Mouse (Mus musculus) G1E (cell line): ENCODE data around the gene Sorcs2. TPM values are rescaled to one million over a fixed set of nuclear protein-coding genes. Genes with fewer than 3 reads are reported as not detected.

Experiments
- ATAC-seq: 2 replicates; pipeline ENCODE4 v1.8.0; 2016; ENCODE audit warnings: mild to moderate bottlenecking; ENCODE audit not compliant: insufficient number of reproducible peaks, poor library complexity, low FRiP score, severe bottlenecking; ENCODE audit errors: extremely low read depth
- DNase-seq: peaks from one replicate; pipeline ENCODE4 v3.0.0; 2012; ENCODE audit warnings: low spot score
- H3K27me3 ChIP-seq: 2 replicates; pipeline ENCODE4 v1.6.1; 2012; ENCODE audit warnings: mild to moderate bottlenecking, low read length, inconsistent platforms; ENCODE audit not compliant: insufficient read depth
- H3K36me3 ChIP-seq: replicated peaks from 2 replicates; pipeline ENCODE3; 2012; ENCODE audit warnings: mild to moderate bottlenecking, inconsistent platforms
- H3K4me1 ChIP-seq: 2 replicates; pipeline ENCODE4 v1.6.1; 2012; ENCODE audit warnings: low read depth, low read length, inconsistent platforms, mixed read lengths; ENCODE audit not compliant: insufficient read depth
- H3K4me3 ChIP-seq: 2 replicates; pipeline ENCODE4 v1.5.1; 2012; ENCODE audit warnings: low read depth, mild to moderate bottlenecking, inconsistent platforms, low read length, moderate library complexity, mixed read lengths
- H3K9me3 ChIP-seq: replicated peaks from 2 replicates; pipeline ENCODE4 v1.6.1; 2012; ENCODE audit warnings: inconsistent platforms
- CTCF ChIP-seq: IDR thresholded peaks from 2 replicates; pipeline ENCODE4 v1.5.1; 2012; ENCODE audit warnings: low read depth, low read length, inconsistent platforms, mixed read lengths
- GATA1 ChIP-seq: IDR thresholded peaks from 2 replicates; pipeline ENCODE4 v1.6.1; 2012; ENCODE audit warnings: borderline replicate concordance, low read length, inconsistent platforms, mixed read lengths
- GATA2 ChIP-seq: IDR thresholded peaks from 2 replicates; pipeline ENCODE4 v1.6.1; 2012; ENCODE audit warnings: low read depth, low read length, inconsistent platforms, borderline replicate concordance
- POLR2AphosphoS5 ChIP-seq: IDR thresholded peaks from 2 replicates; pipeline ENCODE4 v1.6.1; 2012; ENCODE audit warnings: low read depth, low read length, inconsistent platforms; ENCODE audit not compliant: insufficient replicate concordance
- TAL1 ChIP-seq: conservative IDR thresholded peaks from 2 replicates; pipeline ENCODE4 v1.6.1; 2012; ENCODE audit warnings: low read depth, low read length, inconsistent platforms, mixed read lengths
- polyA plus RNA-seq: library from polyadenylated mRNA; stranded (reverse); fragments of >175 nt; gene quantifications from 2 replicates; pipeline ENCODE4 v1.2.3, GENCODE M21; 2012
- total RNA-seq, 2 experiments: library from RNA; stranded (forward) in 1 of 2; stranded (reverse) in 1 of 2; fragments of 200-1000 nt in 1 of 2; fragments of >200 nt in 1 of 2; fragmentation: Nextera tagmentation in 1 of 2; gene quantifications; 2 replicates each; pipeline ENCODE4 v1.2.3; 2014 to 2017

The Sorcs2 gene
- total and polyA plus RNA-seq, 3 experiments: 0.04 to 0.22 TPM; not detected in 1

DNA sequence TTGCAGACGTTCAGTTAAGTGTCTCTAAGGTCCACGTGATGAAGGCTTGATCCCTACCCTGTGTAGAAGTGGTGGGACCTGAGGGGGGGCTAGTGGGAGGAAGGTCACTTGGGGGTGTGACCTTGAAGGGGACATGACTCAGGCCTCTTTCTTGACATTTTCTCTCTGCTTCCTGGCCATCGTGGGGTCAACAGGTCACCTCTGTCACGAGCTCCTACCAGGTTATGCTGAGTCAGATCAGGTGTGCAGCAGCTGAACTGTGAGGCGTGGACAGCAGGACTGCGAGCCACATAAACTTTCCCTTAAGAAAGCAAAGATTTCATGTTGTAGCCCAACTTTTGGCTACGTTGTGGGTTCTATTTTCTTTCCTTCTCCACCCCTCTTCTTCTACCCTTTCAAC lies 307.9 kb downstream of the Sorcs2 start:
- no peak overlapping the region for H3K4me3 ChIP-seq
- H3K4me1 ChIP-seq: peaks cover 18% of the 10 kb centered on the region
- DNase-seq (no peak), ATAC-seq (no peak)
- H3K9me3 ChIP-seq: no peaks in the 10 kb centered on the region
- no peaks in the 10 kb centered on the region for H3K36me3 ChIP-seq
- H3K27me3 ChIP-seq: no peaks in the 10 kb centered on the region; the same call in 1 of the 2 replicates
- TF ChIP-seq POLR2AphosphoS5 (no peak), TAL1 (no peak), GATA2 (no peak), GATA1 (no peak), CTCF (no peak)

- H3K4me3 ChIP-seq: no peak overlapping the region
- no peak for TF ChIP-seq GATA2
- TF ChIP-seq TAL1: no peak
- TF ChIP-seq GATA1: no peak
- TF ChIP-seq POLR2AphosphoS5: no peak
- TF ChIP-seq CTCF: no peak
- H3K36me3 ChIP-seq: no peaks in the 10 kb centered on the region
- H3K4me1 ChIP-seq: peaks cover 18% of the 10 kb centered on the region
- no peaks in the 10 kb centered on the region for H3K9me3 ChIP-seq
- peak; percentile 20 for DNase-seq
- peak; percentile 86 for ATAC-seq
- H3K27me3 ChIP-seq: no peaks in the 10 kb centered on the region; the same call in 1 of the 2 replicates
Measured at GRCm38 (mm10) chr5:36089243-36089642, 308.7 kb downstream of the Sorcs2 start.

- Histone ChIP-seq H3K36me3 (no peaks in the 10 kb centered on the region), H3K27me3 (no peaks in the 10 kb centered on the region), H3K4me3 (no peak overlapping the region), H3K9me3 (no peaks in the 10 kb centered on the region), H3K4me1 (peaks cover 18% of the 10 kb centered on the region)
- DNase-seq (no peak), ATAC-seq (no peak)
- no peak for TF ChIP-seq GATA1
- TF ChIP-seq CTCF: no peak
- no peak for TF ChIP-seq POLR2AphosphoS5
- TF ChIP-seq TAL1: no peak
- no peak for TF ChIP-seq GATA2
Measured at GRCm38 (mm10) chr5:36086931-36087330, 311.0 kb downstream of the Sorcs2 start.

- no peak overlapping the region for H3K4me3 ChIP-seq
- peaks cover 18% of the 10 kb centered on the region for H3K4me1 ChIP-seq
- 0 out of 2 replicates have a peak, but pooled peaks cover 2% of the 10 kb centered on the region for H3K27me3 ChIP-seq
- TF ChIP-seq GATA2 (no peak), GATA1 (no peak), POLR2AphosphoS5 (no peak), TAL1 (no peak), CTCF (no peak)
- H3K36me3 ChIP-seq: no peaks in the 10 kb centered on the region
- no peak for DNase-seq
- no peaks in the 10 kb centered on the region for H3K9me3 ChIP-seq
- ATAC-seq: no peak
Measured at GRCm38 (mm10) chr5:36085621-36086020, 312.3 kb downstream of the Sorcs2 start.

- no peak for ATAC-seq
- H3K4me3 ChIP-seq: no peak overlapping the region
Measured at GRCm38 (mm10) chr5:36083869-36084565, 313.9 kb downstream of the Sorcs2 start.

DNA sequence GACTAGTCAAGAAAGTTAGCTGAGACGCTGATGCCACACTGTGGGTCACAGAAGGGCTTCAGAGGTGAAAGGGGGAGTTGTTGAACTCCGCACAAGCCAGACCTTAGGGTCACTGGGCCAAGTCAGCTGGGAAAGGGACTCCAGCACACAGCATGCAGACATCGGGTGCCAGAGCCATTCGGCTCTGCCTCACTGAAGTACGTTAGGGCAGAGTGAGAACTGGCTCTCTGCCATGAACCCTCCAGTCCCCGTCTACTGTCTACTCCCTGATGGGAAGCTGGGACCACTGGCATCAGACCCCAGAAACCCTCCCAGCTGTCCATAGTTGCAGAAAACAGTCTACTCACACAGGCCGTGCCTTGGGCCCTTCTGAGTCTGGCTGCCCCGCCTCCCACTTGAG lies 316.9 kb downstream of the Sorcs2 start:
- no peaks in the 10 kb centered on the region for H3K9me3 ChIP-seq
- H3K4me1 ChIP-seq: no peaks in the 10 kb centered on the region
- ATAC-seq: no peak
- H3K27me3 ChIP-seq: 0 out of 2 replicates have a peak, but pooled peaks cover 2% of the 10 kb centered on the region
- no peaks in the 10 kb centered on the region for H3K36me3 ChIP-seq
- TF ChIP-seq GATA1 (no peak), CTCF (no peak), TAL1 (no peak), POLR2AphosphoS5 (no peak), GATA2 (no peak)
- no peak overlapping the region for H3K4me3 ChIP-seq
- no peak for DNase-seq

More at GRCm38 (mm10) chr5:36083869-36084565, 313.9 kb downstream of the Sorcs2 start:
- peaks cover 7% of the 10 kb centered on the region for H3K4me1 ChIP-seq
- no peaks in the 10 kb centered on the region for H3K36me3 ChIP-seq
- TF ChIP-seq TAL1 (no peak), GATA1 (no peak), POLR2AphosphoS5 (no peak), GATA2 (no peak), CTCF (no peak)
- DNase-seq: no peak
- H3K9me3 ChIP-seq: no peaks in the 10 kb centered on the region
- H3K27me3 ChIP-seq: 0 out of 2 replicates have a peak, but pooled peaks cover 2% of the 10 kb centered on the region
